Mouse (Mus musculus) bone marrow macrophage, adult 2 months (primary cell): ENCODE results near the gene Dyx1c1.

Experiments used
- CTCF ChIP-seq: IDR thresholded peaks from 2 replicates; pipeline ENCODE4 v1.5.1; 2012; ENCODE audit warnings: low read depth, mild to moderate bottlenecking, low read length, moderate library complexity
- POLR2A ChIP-seq: IDR thresholded peaks from 2 replicates; pipeline ENCODE4 v1.6.1; 2012; ENCODE audit warnings: mild to moderate bottlenecking, low read depth, low read length, borderline replicate concordance

DNA sequence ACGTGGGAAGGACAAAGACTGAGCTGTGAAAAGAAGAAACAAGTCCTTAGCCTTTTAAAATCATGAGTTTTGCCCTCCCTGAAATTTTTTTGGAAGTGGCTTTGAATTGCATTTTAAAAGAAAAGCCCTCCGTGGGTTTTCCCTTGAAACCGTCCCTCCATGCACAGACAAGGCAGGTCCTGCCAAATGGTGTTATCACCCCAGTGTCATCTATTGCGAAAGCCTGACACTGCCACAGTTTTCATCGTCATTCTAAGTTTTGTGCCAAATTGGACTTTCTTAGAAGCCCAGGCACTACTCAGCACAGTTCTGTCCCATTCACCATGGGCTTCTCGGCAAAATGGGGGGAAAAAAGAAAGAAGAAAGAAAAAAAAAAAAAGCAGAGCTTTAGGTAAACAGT lies 45.0 kb upstream of the Dyx1c1 start:
- TF ChIP-seq CTCF (no peak), POLR2A (no peak)
